Mouse (Mus musculus) ovary, adult 18-20 months (tissue): Measurements from ENCODE around the gene Gnb1.
"Not testable (repeated sequence)": the region's sequence is repeated elsewhere in the genome, so short reads cannot be mapped to it uniquely, and the experiment has no call there.

Experiments used
- DNase-seq: peaks from one replicate; pipeline ENCODE4 v3.0.0; 2022; ENCODE audit warnings: low spot score, mixed read lengths

Gnb1 gene

DNA sequence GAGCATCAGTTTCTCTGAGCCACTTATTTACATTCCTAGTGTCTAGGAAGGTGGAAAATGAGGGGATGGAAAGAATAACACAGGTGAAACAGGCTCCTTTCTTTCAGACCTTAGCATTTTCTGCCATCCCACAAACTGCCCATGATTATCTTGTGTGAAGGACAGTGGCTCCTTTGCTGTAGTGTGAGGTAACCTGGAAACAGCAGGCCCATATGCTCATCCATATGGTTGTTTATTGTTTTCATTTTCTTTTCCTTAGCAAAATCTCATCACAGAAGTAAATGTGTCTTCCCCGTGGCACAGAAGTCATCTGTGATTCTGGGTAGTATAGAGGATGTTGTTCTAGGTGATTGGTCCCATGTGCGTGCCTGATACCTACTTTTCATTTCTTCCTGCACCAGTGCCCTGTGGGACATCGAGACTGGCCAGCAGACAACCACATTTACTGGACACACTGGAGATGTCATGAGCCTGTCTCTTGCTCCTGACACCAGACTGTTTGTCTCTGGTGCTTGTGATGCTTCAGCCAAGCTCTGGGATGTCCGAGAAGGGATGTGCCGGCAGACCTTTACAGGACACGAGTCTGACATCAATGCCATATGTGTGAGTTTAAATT, 61.9 kb downstream of the Gnb1 start:
- DNase-seq: no peak

DNA sequence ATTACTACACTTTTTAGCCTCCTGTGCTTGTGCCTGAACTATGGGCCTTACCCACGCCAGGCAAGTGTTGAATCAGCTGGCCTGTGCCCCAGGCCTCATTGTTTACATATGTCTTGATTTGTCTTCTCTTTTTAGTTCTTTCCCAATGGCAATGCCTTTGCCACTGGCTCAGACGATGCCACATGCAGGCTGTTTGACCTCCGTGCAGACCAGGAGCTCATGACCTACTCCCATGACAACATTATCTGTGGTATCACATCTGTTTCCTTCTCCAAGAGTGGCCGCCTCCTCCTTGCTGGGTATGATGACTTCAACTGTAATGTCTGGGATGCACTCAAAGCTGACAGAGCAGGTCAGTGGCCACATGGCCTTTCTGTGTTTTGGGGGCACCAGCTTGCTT, 63.7 kb downstream of the Gnb1 start:
- no peak for DNase-seq

DNA sequence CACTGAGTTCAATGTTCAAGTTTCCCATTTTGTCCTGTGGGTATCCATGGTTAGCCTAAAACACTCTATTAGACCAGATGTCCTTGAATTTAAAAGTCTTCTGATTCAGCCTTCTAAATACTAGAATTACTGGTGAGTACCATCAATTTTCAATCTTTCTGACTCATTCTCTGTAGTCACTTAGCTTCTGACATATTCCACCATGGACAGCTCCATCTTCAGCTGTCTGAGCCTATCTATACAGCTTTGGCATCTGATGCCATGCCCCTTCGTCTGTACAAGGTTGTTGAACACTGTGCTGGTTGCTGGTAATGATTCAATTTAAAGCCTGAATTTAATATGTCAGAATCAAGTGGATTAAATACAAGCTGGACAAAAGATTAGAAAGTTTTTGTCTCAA, 64.3 kb downstream of the Gnb1 start:
- DNase-seq: no peak

DNA sequence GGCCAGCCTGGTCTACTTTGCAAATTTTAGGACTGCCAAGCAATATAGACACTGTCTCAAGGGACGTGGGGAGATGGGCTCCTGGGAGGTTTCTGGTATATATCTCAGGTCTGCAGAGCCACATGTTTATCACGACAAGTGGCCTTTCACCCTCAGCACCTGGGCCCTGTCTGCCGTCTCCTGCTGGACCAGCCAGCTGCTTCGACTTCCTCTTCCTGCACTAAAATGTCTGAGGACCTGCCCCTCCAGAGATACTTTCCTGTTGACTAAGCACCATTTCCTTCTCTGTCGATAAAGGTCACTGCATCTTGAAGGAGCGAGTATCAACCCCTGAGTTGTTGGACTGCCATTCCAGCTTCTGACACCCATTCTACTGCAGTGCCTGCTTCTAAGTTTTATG, 68.3 kb downstream of the Gnb1 start:
- no peak for DNase-seq

DNA sequence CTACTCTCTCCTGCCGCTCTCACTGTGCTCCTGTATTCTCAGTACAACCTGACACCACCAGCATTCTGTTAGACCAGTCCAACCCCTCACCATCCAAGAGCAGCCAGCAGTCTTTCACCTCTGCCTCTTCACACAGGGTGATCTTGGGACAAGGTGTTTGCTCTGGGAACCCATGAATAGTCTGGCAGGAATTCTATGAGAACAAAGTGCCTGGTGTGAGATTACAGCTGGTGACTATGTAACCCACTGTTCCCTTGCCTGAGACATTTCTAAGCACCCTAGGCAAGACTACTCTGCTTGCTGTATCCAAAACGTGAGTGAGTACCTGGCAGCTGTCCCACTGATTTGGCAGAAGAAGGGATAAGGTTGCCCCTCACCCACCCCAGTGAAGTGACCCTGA, 69.8 kb downstream of the Gnb1 start:
- DNase-seq: no peak

DNA sequence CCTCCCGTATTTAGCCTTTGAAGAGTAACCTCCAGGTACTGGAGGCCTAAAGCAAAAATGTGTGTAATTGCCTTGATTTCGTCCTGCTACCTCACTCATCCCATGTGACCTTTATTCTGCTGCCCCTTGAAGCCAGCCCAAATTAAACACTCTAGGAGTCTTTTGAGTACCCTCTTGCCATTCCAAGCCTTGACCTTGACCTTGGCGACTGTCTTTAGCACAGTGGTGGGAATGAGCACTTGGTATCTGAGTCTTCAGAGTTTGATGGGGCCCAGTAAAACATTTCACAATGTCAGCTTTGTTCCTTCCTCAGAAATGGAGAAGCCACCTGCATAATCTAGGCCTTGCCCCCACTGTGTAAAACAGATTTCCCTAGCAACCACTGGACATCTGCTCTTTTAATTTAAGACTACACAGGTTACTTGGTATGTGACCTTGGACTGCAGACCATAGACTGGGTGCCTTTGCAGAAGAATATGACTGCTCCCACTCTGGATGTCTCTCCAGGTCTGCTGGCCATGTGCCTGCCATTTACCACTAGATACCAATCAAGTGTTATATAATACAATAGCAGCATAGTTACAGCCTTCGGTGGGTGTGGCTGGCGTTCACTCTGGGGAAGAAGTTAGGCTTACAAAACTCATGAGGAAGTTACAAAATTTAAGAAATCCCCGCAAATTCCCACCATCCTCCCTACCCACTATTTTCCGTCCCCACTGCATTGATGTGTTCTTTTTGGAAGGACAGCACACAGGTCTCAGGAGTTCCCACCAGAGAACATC, 70.7 kb downstream of the Gnb1 start, which contains the start of gene Nadk:
Gene Nadk (plus strand): TSS at position 718 of the 782 bp plus-strand sequence.
- DNase-seq: no peak

DNA sequence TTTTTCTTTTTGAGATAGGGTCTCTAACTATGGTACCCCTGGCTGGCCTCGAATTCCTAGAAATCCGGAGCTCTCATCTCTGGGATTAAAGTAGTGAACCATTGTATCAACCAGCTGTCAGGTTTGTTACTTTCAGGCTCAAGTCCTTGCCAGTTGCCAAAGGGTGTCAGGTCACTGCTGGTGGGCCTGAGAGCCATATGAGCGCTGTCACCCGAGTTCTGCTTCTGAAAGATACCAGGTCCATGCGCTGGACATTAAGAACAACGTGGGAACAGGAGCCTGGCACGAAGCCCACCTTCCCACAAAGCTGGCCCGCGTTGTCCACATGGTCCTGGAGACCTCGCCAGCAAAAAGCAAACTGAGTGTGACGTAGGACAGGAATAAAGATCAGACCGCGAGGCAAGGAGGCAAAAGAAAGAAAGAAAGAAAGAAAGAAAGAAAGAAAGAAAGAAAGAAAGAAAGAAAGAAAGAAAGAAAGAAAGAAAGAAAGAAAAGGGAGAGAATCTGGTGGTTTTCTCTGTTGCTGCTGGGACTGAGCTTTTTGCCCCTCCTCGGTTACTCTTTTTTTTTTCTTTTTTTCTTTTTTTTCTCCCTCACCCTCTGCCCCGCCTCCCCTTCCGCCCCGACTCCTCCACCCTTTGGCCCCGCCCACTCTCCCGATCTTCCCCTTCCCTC, 71.7 kb downstream of the Gnb1 start:
- peak; percentile 47 for DNase-seq

DNA sequence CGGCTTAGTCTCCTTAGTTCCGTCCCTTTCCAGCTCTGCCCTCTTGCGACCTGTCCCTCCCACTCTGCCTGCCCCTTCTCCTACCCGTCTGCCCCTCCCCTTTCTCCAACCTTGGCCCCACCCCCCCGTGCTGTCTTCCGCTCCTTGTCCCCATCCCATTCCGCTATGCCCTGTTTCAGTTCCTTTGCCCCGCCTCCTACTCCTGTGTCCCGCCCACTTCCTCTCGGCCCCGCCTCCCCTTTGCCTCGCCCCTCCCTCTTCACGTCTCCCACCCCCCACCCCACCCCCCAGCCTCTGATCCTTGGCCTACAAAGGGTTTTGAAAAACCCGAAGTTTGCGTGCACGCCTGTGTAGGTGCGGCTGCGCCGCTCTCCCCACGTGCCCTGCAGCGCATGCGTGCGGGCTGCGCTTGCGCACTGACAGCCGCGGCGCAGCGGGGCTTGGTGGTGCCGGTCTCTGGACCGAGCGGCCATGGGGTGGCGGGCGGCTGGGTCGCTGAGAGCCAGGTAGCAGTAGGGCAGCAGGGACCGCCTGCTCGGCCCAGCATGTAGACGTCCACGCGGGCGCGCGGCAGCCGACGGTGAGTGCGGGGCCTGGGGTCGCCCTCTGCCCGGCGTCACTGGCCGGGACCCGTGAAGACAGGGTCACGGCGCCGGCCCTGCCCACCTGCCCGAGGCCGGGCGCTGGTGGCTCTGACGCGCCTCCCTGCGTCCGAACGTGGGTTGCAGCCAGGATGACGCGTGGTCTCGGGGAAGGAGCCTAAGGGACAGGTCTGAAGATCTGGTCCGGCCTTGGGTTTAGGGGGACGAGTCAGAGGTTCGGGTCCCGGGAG, 72.5 kb downstream of the Gnb1 start:
- peak; percentile 97 for DNase-seq

DNA sequence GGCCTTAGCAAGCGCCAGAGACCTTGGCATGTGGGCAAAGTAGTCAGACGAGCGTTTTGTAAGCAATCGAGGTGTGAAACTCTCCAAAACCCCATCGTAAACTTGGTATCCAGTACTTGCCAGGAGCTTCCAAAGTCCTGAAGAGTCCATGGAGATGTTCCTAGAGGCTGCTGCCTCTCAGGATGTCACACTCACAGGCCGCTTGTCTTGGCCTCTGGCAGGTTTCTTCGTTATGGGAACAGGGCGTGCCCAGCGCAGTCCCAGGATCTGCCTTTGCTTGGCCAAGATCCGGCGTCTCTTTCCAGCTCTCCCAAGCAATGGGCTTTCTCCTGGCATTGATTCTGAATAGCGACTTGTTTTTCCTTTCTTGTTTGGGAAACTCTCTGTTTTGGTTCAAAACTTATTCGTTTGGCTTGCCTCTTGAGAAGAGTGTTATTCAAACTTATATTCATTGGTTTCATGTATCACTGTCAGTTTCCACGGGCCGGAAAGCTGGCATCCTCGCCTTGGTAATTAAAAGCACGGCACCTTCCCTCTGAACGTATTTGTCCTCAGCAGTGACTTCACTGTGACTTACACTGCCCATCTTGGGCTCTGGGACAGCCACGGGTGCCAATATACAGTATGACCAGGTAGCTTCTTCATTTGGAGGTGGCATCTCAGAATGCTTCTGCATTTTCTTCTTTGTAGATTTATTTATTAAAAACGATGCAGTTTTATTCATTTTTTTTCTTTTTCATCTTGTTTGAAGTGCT, 73.3 kb downstream of the Gnb1 start:
- DNase-seq: peak; percentile 40

DNA sequence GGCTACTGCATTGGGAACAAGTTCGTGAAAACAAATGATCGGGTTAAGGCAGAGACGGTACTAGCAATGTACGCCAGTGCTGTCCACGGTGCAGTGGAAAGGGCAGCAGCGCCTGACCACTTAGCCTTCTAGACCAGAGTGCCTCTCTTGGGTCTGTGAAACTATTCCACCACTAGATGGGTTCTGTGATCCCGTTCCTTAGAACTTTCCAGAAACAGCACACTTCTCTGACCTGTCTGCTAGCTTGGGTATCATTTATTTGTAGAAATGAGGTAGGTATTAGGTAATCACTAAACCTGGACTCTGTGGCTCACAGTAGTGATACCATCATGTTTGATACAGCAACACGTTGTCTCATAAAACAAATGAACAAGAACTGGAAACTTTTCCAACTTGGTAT, 75.4 kb downstream of the Gnb1 start:
- DNase-seq: no peak

DNA sequence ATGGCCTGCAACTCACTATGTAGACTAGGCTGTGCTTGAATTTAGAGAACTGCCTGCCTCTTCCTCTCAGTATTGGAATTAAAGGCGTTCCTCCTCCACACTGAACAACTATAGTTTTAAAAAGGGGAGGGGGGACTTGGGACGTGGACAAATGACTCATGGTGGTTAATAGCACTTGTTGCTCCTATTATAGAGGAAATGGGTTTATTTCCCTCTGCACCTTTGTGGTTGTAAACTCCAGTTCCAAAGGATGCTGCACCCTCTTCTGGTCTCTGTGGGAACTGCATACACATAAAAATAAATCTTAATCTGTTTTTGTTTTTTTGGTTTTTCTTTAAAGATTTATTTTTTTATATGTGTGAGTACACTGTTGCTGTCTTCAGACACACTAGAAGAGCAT, 77.0 kb downstream of the Gnb1 start:
- DNase-seq: no peak

DNA sequence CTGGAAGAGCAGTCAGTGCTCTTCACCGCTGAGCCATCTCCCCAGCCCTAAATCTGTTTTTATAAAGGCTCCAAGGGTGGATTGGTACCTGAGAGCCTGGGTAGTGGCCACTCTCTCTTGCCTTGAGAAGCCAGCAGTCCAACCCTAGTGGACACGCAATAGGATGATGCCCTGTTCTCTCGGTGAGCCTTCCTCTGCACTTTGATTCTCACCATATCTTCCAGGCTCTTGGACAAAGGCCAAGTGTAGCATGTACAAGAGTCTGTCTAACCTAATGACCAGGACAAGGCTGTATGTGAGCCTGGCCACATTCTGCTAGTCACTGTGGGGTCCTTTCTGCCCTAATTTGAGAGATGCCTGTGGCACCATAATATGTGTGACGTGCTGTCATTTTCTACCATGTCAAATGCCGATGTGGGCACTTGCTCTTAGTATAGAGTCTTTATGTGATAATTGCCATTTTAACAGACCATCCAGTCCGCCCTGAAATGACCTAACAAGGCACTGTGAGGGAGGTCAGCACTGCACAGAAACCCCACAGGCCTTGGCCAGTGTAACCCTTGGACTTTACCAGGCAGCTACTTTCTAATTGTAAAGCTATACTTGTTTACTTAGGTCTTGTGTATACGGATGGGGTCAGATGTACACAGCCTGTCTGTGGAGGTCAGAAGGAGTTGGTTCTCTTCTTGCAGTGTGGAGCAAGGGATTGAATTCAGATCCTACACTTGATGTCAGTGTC, 77.6 kb downstream of the Gnb1 start:
- no peak for DNase-seq

DNA sequence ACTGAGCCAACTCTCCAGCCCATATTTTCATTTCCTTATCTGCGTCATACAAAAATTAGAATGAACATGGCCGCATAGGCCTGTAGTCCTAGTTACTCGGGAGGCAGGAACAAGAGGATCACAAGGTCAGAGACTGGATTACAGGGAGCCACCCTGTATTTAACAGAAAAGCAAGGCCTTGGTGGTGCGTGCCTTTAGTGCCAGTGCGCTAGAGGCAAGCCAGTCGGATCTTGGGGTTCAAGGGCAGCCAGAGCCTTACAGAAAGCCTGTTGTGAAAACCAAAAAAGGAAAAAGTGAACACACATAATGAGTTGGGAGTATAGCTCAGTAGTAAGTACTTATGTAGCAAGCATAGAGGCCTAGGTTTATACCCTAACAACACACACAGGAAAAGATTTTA, 78.7 kb downstream of the Gnb1 start:
- no peak for DNase-seq

DNA sequence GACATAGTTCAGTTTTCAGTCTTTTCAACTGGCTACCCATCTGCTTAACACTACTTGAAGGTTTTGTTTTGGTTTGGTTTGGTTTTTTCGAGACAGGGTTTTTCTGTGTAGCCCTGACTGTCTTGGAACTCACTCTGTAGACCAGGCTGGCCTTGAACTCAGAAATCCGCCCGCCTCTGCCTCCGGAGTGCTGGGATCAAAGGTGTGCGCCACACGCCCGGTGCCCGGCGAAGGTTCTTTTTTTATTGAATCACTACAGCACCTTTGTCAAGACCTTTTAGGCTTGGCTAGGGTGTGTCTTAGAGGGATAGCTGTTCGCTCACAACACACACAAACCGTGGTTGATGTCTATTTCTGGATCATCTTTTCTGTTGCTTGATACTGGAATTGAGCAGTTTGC, 79.2 kb downstream of the Gnb1 start:
- DNase-seq: not testable (repeated sequence)

DNA sequence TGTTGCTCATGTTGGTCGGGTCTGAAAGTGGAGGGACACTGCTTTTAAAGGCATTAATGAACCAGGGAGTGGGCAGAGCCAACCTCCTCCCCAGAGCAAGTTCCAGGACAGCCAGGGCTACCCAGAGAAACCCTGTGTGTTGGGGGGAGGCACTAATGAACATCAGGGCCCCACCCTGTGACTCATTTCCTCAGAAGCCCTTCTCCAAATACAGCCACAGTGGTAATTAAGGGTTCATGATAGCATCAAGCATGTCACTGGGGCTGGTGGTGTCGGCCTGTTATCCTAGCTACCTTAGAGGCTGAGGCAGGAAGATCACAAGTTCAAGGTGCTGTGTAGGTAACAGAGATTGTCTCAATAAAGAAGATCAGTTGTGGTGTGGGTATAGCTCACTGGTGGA, 80.3 kb downstream of the Gnb1 start:
- no peak for DNase-seq

DNA sequence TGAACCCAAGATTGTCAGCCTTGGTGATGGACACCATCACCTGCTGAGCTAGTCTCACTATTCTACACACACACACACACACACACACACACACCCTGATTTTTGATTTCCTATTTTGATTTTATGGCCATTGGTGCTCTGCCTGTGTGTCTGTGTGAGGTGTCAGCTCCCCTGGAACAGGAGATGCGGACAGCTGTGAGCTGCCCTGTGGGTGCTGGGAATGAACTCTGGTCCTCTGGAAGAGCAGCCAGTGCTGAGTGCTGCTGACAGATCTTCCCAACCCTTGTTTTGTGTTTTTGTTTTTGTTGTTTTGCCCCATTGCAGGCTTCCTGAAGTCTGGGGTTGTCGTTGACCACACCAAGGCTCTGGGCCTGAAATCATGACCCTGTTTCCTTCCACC, 82.0 kb downstream of the Gnb1 start:
- no peak for DNase-seq

DNA sequence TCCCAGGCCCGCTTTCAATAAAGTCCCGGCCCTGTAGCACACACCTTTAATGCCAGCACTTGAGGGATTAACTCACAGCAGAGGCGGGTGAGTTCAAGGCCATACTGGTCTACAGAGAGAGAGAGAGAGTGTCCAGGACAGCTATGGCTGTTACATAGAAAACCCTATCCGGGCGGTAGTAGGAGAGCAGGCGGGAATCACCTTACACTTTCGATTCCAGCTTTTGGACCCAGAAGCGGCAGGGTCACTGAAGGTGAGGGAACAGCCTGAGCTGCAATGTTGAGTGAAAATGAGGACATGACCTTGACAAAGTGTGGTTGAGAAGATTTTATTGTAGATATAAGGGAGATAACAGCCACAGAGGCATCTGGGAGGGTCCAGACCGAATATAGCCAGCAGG, 82.7 kb downstream of the Gnb1 start:
- DNase-seq: no peak

DNA sequence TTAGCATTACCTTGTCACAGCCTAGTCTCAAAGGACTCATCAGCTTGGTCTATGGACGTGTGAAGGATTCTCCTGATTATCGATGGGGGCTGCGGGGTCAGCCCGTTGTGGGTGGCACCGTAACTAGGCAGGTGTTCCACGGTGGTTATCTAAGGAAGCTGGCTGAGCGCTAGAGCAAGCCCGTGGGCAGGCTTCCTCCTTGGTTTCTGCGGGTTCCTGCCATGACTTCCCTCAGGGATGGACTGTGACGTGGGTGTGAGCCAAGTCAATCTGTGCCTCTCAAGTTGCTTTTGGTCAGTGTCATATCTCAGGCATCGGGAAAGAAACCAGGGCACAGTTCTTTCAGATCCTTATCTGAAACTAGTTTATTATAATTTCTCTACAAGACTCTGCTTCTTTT, 83.8 kb downstream of the Gnb1 start:
- no peak for DNase-seq

DNA sequence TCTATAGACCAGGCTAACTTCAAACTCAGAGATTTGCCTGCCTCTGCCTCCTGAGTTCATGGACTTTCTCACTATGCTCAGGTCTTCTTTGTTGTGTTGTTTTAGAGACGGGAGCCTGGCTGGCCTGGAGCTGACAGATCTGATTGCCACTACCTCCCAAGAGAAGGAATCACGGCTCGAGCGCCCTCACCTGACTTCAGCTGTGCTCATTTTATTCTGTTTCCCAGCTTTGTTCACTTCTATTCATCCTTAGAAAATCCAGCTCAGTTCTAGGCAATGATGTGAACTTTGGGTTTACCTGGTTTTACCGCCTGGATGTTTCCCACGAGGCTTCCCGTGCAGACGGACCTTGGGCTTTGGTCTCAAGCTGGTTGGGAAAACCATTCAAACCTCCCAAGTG, 84.4 kb downstream of the Gnb1 start:
- no peak for DNase-seq

DNA sequence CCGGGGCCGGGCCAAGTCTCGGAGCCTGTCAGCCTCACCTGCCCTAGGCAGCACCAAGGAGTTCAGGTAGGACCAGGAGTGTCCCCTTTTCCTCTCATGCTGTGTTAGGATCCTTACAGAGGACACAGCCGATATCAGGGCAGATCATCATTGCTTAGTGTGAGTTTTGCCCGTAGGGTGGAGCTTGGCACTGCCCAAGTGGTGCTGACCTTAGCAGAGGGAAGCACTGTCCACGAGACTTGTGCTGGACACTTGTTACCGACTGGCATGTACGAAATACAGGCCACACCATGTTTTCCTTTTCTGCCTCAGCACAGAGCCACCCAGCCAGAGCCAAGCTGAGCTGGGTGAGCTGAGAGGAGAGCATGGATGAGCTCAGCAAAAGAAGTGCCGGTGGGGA, 86.0 kb downstream of the Gnb1 start:
- DNase-seq: peak; percentile 40

DNA sequence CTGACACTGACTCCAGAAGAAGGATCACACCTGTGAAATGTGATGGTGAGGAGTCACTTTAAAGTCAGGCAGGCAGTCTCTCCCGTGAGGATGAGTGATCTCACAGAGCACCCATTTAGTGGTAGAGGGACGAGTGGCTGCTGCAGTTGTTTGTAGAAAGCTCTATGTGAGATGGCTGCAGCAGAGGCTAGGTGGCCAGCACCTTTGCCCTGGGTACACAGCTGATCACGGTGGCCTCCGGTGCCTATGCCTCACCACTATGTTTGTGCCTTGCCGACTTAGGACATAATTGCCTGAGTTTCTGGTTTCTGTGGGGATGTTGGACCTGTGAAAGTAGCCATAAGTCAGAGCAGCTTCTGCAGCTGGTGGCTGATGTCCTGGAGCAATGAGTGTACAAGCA, 86.6 kb downstream of the Gnb1 start:
- no peak for DNase-seq
